Mouse (Mus musculus): ENCODE results near the gene Krt32. TPM values are rescaled to one million over a fixed set of nuclear protein-coding genes. Genes with fewer than 3 reads are reported as not detected.

The Krt32 gene
- not detected for total RNA-seq (2021)
- long read RNA-seq, result 0 reads

DNA sequence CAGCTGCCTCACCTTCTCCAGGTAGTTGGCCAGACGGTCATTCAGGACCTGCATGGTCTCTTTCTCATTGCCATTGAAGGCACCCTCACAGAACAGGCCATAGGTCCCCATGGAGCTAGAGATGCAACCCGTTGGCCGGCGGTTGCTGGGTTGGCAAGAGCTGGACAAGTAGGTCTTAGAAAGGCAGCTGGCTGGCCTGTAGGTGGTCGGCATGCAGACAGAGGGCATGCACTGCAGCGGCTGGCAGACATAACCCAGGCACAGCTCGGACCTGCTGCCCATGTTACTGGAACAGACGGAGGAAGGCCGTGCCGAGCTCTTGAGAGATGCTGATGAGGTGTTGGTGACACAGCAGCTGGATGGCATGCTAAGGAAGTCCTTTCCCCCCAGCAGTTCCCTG lies at the start of gene Krt32:
Gene Krt32, minus strand, starts transcription at position 366 of the 400 bp plus-strand sequence.
- DNase-seq (ENCODE audit: low spot score in 2 of 2), result no peak

DNA sequence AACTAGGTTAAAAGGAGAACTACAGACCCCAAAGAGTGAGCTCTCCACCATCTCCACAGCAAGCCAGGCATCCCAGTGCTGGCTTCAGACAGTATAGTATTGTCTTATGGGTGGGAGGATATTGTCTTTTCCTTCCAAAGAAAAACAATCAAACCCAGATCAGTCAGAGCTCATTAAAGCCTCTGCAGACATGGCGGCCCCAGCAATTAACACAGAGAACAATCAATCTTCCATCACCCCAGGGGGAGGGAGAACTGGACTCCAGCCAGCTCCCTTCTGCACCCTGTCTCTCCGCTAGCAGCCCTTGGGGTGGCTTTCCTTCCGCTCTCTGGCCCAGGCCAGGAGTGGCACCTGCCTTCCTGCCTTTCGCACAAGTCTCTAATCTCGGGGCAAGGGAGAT lies 49.7 kb upstream of the Krt32 start:
- DNase-seq (ENCODE audit: low spot score in 2 of 2), result no peak

DNA sequence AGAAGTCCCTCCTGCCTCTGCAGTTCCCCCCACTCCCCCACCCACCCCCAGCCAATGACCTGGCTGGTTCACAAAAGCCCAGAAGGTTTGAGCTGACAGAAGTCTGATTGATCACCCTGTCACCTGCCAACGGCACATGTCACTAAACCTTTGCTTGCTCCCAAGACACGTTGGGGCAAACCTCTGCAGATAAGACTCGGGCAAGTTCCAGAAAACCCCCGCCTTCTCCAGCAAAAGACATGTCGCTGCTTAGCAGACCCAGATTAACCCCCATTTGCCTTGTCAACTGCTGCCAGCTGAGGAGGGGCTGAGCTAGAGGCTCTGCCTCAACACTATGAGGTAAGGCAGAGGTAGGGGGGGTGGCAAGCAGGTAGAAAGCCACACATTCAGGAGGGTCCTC lies 48.5 kb upstream of the Krt32 start:
- DNase-seq (ENCODE audit: low spot score in 2 of 2), result no peak

DNA sequence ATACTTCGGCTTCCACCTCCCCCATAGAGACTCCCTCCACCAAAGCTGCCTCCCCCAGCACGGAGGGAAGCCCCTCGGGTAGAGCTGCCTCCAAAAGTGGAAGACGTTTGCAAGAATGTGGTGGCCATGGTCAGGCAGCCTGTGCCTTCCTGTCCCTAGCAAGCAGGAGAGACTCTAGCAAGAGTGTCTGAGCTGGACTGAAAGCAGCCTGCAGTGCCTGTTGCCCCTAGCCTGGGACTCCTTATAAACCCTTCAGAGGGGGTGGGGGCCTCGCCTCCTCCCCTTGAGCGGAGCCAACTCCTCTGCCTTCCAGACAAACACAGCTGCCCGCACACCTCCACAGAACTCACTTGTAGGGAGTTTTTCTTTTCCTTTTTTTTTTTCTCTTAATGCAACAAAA lies 47.7 kb upstream of the Krt32 start, which contains the start of gene Krt15:
Gene Krt15, minus strand, starts transcription at position 198 of the 400 bp plus-strand sequence.
- DNase-seq (ENCODE audit: low spot score in 2 of 2), result no peak

DNA sequence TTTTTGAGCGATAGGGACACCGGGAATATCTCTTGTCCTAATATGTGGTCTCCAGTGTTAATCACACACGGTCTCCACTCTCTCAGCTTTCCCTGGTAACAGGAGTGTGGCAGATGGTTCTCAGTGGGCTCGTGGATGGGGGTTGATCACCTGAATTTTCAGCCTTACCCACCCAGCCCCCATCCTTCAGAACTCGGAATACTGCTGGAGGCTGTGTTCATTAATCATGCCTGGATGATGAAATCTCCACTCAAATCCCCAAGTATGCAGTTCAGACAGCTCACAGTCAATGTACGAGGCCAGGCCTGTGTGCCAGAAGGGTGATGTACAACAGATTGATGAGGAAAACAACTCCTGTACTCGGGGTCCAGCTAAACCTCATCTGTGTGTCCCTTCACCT lies 36.9 kb upstream of the Krt32 start:
- no peak for DNase-seq (ENCODE audit: low spot score in 2 of 2)

DNA sequence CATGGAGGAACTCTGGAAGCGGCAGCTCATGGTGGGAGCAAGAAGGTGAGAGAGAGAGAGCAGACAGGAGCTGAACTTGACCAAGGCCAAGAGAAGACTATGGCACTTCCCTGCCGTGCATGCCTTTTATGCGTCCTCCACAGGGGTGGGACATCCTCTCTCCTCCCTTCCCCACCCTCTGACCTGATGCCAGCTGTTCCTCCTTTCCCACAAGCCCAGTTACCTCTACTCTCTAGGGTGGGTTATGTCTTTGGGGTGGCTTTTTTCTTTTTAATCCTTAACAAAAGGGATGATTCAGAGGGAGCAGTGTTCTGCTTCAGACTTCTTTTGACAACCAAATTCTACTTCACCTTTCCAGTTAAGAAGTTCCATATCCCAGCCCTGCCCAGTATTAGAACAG lies 33.4 kb upstream of the Krt32 start, which contains the start of gene Krt13:
Gene Krt13, minus strand, starts transcription at position 101 of the 400 bp plus-strand sequence.
- DNase-seq (ENCODE audit: low spot score in 2 of 2), result no peak

DNA sequence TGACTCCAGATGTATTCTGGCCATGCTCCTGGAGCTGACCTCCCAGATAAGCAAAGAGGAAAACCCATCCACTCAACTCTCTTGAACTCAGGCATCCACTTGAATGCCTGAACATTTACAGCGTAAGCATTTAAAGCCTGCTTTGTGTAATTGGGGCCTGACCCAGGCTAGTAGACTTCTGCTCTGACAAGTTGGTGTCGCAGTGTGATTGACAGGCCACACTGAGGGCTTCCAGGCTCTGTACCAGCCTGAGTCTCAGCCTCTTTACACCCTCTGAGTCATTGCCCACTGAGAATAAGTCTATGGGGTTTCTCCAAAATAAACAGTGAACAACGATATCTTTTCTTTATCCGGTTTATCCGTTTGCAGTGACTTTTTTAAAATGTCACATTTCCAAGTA lies 32.3 kb upstream of the Krt32 start:
- DNase-seq (ENCODE audit: low spot score in 2 of 2), result no peak

DNA sequence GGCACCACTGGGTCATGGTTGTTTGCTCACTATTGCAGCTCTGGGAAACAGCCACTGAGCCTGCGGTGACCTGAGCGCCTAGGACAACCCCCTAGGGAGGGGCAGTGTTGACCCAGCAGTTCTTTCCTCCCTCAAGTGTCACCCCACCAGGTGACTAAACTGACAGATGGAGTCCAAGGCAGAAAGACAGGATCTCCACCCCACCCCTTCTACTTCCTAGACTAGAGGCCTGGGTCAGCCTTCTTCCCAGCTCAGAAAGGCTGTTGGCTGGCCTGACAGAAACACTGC lies 25.7 kb upstream of the Krt32 start:
- DNase-seq (ENCODE audit: low spot score in 2 of 2), result no peak

DNA sequence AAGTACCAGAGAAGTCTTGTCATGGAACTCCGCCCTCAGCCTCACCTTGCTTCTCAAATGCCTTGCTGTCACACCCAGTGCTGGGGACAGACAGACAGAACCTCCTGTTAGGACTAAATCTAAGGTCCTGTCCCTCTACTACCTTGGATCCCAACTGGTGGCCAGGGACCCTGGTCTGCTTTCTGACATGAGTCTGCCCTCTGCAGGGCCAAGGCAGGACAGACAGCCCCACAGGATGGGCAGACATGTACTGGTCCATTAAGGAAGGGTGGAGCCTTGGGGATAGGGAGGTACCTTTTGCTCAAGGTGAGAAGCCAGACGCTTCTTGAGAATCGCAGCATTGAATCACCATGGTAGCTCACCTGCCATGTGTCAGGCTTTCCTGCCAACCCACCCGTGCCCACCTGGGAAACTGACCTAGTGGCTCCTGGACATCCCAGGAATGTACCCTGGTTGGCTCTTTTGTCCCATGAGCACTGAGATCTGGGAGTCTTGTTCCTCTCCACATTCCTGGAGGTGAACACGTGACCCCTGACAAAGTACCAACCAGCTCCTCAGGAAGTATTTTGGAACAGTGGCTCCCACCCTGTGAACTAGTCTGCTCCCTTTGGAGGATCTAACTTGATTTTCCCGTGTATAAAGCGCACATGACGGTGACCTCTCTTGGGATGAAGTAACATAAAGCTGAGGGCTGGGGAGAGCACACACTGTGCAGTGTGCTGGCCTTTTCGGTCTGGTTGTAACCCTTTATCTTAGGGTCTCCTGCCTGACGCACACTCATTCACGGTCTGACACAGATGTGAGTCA lies 25.1 kb upstream of the Krt32 start:
- no peak for DNase-seq (ENCODE audit: low spot score in 2 of 2)

DNA sequence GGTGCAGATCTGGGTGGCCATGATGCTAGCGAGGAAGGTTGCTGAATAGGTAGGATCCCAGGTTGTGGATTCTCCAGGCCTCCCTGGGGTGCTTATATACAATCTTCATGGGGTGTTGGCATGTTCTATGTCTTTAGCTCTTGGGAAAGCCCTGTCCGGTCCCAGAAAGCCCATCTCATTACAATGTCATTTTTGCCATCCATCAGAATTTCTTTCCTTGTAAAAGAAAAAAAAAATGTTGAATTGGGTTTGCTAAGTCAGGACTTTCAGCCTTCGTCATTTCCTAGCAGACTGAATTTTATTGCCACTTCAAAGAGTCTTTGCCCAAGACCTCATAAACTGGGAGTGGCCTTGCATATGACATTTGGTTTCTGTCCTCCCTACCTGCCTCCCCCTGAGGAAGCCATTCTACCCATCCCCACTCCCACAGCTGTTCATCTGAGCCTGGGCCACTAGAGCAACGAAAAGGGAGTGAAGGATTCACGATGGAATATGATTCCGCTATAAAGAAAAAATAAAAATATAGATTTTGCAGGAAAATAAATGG lies 17.6 kb upstream of the Krt32 start, which contains the start of gene Krt36:
Gene Krt36, minus strand, starts transcription at position 51 of the 547 bp plus-strand sequence.
- no peak for DNase-seq (ENCODE audit: low spot score in 2 of 2)

DNA sequence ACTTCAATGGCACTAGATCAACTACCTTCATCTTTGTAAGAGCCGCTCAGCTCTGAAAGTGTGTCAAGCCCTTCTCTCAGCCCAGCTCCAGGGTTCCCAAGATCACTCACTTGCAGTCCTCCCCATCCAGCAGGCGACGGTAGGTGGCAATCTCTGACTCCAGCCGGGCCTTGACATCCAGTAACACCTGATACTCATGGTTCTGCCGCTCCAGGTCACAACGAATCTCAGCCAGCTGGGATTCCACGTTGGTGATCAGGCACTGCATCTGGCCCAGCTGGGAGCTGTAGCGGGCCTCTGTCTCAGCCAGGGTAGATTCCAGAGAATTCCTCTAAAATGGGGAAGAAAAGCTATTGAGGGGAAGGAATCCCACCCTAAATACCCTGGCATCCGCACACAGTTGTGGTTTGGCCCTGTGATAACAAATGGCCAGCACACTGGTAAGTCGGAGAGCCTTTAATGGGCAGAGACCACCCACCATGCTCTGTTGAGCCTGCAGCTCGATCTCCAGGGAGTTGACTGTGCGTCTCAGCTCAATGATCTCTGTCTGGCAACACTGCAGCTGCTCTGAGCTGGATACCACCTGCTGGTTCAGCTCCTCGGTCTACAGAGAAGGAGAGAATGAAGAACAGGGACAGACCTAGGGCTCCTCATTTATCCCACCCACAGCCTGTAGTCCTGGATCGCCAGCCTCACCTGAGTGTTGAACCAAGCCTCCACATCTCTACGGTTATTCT lies 14.8 kb upstream of the Krt32 start:
- DNase-seq (ENCODE audit: low spot score in 2 of 2), result no peak

DNA sequence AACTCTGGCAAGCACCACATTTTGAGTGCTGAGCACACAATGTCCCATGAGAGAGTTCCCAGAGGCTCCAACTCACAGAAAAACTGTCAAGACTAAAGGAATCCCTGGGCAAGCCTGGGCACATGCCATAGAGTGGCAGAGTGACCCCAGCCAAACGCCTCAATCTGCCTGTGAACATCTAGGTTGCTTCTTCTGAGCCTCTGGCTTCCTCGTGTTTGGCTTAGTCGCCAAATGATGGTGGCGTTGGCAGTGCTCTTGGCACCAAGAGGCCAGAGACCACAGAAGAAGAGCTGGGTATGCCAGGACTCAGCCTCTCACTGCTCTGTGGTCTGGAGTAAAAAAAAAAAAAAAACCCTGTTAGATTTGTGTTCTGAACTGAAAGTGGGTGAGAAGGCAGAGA lies 12.4 kb upstream of the Krt32 start:
- no peak for DNase-seq (ENCODE audit: low spot score in 2 of 2)

DNA sequence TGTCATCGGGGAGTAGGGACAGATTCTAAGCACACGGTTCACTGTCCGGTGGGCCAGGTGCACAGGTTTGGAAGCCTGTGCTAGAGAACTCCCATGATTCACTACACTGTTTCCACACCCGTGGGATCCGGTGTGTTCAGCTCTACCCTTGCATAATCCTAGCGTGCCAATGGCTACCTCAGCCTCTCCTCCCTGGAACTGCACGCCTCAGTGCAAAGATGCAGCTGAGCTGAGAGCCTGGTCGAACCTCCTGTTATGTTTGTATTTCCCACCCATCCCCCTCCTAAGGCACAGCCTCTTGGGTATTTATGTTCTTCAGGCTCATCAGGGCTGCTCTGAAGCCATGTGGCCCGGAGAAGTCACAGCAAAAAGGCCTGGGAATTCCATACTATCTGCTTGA lies 9.8 kb upstream of the Krt32 start:
- DNase-seq (ENCODE audit: low spot score in 2 of 2), result no peak

DNA sequence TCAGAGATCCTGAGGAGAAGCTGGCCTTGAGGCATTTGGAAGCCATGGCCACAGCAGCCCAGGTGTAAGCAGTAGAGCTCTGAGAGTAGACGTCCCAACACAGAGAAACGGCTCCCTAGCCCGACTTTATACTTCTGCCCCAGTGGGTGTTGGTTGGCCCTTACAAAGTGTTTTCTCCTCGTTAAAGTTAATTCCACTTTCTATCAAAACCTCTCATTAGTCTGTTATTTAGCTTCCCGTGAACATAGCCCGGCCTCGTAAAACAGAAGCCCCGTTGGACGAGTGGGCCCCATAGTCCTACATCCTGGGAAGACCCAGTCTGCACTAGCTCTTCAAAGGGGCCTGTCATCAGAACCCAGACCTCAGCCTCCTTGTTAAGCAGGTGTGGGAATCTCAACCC lies 8.1 kb upstream of the Krt32 start, which contains the start of gene Krt35:
Gene Krt35, minus strand, starts transcription at position 101 of the 400 bp plus-strand sequence.
- DNase-seq (ENCODE audit: low spot score in 2 of 2), result no peak

DNA sequence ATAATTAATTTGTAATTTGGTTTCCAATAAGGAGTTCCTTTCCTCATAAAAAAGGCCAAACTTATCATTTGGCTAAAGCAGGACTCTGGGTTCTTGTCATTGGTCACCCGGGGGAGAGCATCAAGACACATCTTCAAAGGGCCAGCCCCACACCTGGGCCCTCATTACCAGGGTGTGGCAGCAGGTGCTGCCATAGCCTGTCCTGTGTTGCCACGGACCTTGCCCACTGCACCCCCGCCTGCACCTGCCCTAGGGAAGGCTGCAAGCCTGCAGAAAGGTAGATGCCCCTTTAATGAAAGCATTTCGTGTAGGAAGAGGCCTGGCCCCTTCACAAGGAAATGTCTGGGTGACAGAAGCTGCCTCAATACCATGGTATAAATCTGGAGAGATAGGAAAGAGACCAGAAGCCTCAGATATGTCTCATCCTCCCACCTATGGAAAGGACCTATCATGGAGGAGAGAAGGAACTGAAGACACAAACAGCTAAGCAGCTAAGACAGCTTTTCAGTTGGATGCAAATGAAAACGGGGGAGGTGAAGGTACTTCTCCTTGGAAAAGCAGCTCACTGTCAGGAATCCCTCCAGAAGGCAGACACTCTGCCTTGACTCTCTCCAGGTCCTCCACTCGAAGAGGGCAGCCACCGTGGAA lies 476 bp upstream of the Krt32 start:
- no peak for DNase-seq (ENCODE audit: low spot score in 2 of 2)

DNA sequence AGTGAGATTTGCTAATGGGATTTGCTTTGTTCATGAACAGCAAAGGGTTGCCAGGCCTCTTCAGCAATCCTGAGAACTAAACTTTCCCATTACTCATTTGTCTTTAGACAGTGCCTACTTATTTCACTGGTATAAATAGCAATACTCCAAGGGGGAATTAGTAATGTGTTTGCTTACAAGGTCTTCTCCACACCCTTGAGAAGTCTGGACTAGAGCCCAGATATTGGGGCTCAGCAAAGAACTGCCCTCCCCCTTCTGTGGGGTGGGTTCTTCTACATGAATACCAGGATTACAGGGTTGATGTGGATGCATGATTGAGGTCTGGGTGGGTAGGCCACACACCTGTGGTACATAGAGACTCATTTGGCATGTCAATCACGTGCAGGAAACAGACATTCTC lies 14.2 kb downstream of the Krt32 start:
- DNase-seq (ENCODE audit: low spot score in 2 of 2), result no peak

DNA sequence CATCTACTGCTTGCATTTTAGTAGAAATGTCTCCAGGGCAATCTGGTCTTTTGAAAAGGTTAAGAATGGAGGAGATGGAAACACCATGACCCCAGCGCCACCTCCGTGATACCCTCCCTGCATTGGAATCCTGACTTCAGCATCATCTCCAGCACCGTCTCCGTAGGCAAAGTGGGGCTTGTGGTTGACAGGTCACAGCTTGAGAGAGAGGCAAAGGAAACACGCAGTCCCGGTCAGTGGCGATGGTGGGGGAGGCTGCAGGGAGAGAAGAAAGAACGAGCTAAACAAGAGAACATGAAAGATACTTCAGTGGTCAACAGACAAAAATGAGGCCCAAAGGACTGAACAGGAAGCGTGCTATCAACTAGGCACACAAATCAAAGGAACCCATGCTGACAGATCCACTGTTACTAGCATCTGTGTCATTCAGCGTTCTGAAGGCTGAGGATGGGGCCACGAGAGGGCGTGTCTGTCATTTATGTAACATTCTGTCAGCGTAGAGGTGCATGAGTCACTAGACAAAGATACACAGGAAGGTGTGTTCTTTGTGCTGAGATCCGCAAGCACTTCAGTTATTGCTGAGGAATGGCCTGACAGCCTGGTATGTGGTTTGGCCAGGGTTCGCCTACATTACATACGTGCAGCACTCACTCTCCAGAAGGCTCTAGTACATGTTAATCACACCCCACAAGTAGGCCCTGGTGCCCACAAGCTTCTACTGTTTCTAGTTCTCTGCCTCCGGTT lies 20.6 kb downstream of the Krt32 start:
- DNase-seq (ENCODE audit: low spot score in 2 of 2), result no peak

DNA sequence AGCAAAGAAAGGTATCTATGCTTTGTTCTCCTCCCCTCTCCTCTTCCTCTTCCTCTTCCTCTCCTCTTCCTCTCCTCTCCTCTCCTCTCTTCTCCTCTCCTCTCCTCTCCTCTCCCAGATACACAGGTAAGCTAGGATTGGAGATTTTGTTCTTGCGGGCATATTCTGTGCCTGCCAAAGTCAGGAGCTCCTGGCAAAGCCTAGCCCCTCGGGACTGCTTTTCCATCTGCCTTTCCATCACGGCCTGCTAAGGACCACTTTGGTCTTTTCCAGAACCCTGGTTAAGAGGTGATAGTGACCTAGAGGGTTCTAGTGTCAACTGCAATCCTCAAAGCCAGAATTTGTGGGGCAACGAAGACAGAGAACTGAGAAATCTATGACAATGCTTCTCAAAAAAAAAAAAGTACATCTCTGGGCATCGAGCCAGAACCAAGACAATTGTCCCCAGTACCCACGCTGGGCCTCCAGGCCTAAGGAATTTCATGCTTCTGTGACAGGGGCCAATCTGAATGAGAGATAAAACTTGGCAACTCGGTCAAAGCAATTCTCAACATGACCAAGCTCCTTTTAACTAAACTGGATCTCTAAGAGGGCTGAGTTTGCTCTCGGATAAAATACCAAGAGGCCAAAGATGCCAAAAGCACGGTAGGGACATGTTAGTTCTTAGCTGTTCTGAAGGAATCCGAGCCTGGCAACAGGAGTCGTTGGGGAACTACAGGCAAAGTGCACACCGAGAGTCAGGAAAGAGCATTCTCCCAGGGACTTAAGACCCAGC lies 21.6 kb downstream of the Krt32 start:
- DNase-seq (ENCODE audit: low spot score in 2 of 2), result no peak

DNA sequence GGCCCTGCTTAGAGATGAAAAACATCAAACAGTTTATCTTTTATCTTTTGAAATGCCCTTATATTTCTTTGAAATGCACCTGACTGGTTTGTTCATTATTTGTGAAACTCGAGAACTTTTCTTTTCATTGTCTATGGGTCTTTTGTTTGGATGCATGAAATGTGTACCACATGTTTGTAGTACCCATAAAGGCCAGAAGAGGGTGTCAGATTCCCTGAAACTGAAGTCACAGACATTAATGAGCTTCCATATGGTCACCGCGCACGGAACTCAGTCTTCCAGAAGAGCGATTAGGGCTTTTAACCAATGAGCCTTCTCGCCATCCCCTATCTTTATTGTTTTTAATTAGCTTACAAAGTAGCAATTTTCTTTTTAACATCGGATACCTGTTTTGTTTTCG lies 29.2 kb downstream of the Krt32 start:
- DNase-seq (ENCODE audit: low spot score in 2 of 2), result no peak

All from layer of hippocampus, adult 18-20 months (tissue).